Mouse (Mus musculus) MEL (cell line): ENCODE data around the gene Phgdh. TPM values are rescaled to one million over a fixed set of nuclear protein-coding genes. Genes with fewer than 3 reads are reported as not detected.
A peak's percentile ranks its signal among the peaks of the same experiment; 100 is the strongest.

Experiments
- DNase-seq: peaks from one replicate; pipeline ENCODE4 v3.0.0; 2011; ENCODE audit warnings: low read depth, low spot score
- H3K27ac ChIP-seq: 2 replicates; pipeline ENCODE4 v1.5.1; 2012; ENCODE audit warnings: low read depth, mild to moderate bottlenecking, control low read depth, low read length, moderate library complexity; ENCODE audit not compliant: control insufficient read depth
- H3K27me3 ChIP-seq, 2 experiments: fragments of 150-350 bp in 1 of 2; sonication (generic) in 1 of 2; 2 replicates each; pipeline ENCODE4 v1.6.1; 2012; ENCODE audit warnings: low read length in 2 of 2, mild to moderate bottlenecking in 2 of 2, improper control_type of control experiment in 1 of 2, moderate library complexity in 1 of 2; ENCODE audit not compliant: insufficient read depth in 2 of 2, control insufficient read depth in 1 of 2
- H3K36me3 ChIP-seq, 2 experiments: 2 replicates each; pipeline ENCODE4 v1.6.1; 2012 to 2014; ENCODE audit warnings: low read length in 2 of 2, improper control_type of control experiment in 1 of 2, inconsistent platforms in 1 of 2, mild to moderate bottlenecking in 1 of 2; ENCODE audit not compliant: insufficient read depth in 2 of 2, control insufficient read depth in 1 of 2
- H3K4me1 ChIP-seq, 2 experiments: fragments of 150-350 bp in 1 of 2; sonication (generic) in 1 of 2; 2 replicates each; pipeline ENCODE4 v1.6.1; 2012; ENCODE audit warnings: low read length in 2 of 2, improper control_type of control experiment in 1 of 2, mild to moderate bottlenecking in 1 of 2; ENCODE audit not compliant: insufficient read depth in 2 of 2, control insufficient read depth in 1 of 2
- H3K4me3 ChIP-seq, 2 experiments: fragments of 150-350 bp in 1 of 2; sonication (generic) in 1 of 2; 2 replicates each; pipeline ENCODE4 v1.5.1; 2012; ENCODE audit warnings: low read depth in 2 of 2, low read length in 2 of 2, mild to moderate bottlenecking in 2 of 2, moderate library complexity in 2 of 2, control low read depth in 1 of 2, improper control_type of control experiment in 1 of 2; ENCODE audit not compliant: control insufficient read depth in 1 of 2, insufficient read depth in 1 of 2
- H3K79me2 ChIP-seq: 2 replicates; pipeline ENCODE4 v1.6.1; 2012; ENCODE audit warnings: mild to moderate bottlenecking, low read length, moderate library complexity; ENCODE audit not compliant: control insufficient read depth, poor library complexity, insufficient read depth
- H3K9ac ChIP-seq: 2 replicates; pipeline ENCODE4 v1.6.1; 2012; ENCODE audit warnings: low read depth, mild to moderate bottlenecking, control low read depth, low read length, moderate library complexity; ENCODE audit not compliant: control insufficient read depth, poor library complexity, severe bottlenecking
- H3K9me3 ChIP-seq: fragments of 150-350 bp; sonication (generic); replicated peaks from 2 replicates; pipeline ENCODE4 v1.6.1; 2012; ENCODE audit warnings: mild to moderate bottlenecking, low read length, improper control_type of control experiment, moderate library complexity; ENCODE audit not compliant: insufficient read depth
- BHLHE40 ChIP-seq: IDR thresholded peaks from 2 replicates; pipeline ENCODE4 v1.6.1; 2012; ENCODE audit warnings: low read depth, mild to moderate bottlenecking, inconsistent platforms, low read length, improper control_type of control experiment, borderline replicate concordance
- CHD1 ChIP-seq: IDR thresholded peaks from 2 replicates; pipeline ENCODE4 v1.6.1; 2012; ENCODE audit warnings: low read depth, mild to moderate bottlenecking, inconsistent platforms, low read length, improper control_type of control experiment
- CTCF ChIP-seq, 3 experiments: IDR thresholded peaks in 2 of 3; conservative IDR thresholded peaks in 1 of 3; 2 replicates each; pipeline ENCODE4 v1.5.1; 2011 to 2012; ENCODE audit warnings: low read length in 3 of 3, low read depth in 2 of 3, mild to moderate bottlenecking in 2 of 3, improper control_type of control experiment in 1 of 3, inconsistent platforms in 1 of 3, mixed read lengths in 1 of 3, moderate library complexity in 1 of 3; ENCODE audit not compliant: control insufficient read depth in 1 of 3, insufficient read depth in 1 of 3, poor library complexity in 1 of 3, severe bottlenecking in 1 of 3
- E2F4 ChIP-seq: IDR thresholded peaks from 2 replicates; pipeline ENCODE4 v1.6.1; 2011; ENCODE audit warnings: low read depth, low read length, improper control_type of control experiment, borderline replicate concordance
- ELF1 ChIP-seq: IDR thresholded peaks from 2 replicates; pipeline ENCODE4 v1.6.1; 2014; ENCODE audit warnings: low read depth, mild to moderate bottlenecking, inconsistent platforms, low read length, improper control_type of control experiment, moderate library complexity
- EP300 ChIP-seq, 2 experiments: IDR thresholded peaks; 2 replicates each; pipeline ENCODE4 v1.6.1; 2011; ENCODE audit warnings: improper control_type of control experiment in 2 of 2, low read length in 2 of 2, low read depth in 1 of 2, mild to moderate bottlenecking in 1 of 2
- ETS1 ChIP-seq: IDR thresholded peaks from 2 replicates; pipeline ENCODE4 v1.6.1; 2012; ENCODE audit warnings: low read depth, mild to moderate bottlenecking, inconsistent platforms, low read length, improper control_type of control experiment, moderate library complexity
- GABPA ChIP-seq: IDR thresholded peaks from 2 replicates; pipeline ENCODE4 v1.6.1; 2012; ENCODE audit warnings: low read depth, mild to moderate bottlenecking, inconsistent platforms, low read length, improper control_type of control experiment, moderate library complexity
- GATA1 ChIP-seq: IDR thresholded peaks from 2 replicates; pipeline ENCODE4 v1.6.1; 2011; ENCODE audit warnings: low read depth, low read length, improper control_type of control experiment
- HCFC1 ChIP-seq: IDR thresholded peaks from 2 replicates; pipeline ENCODE4 v1.6.1; 2012; ENCODE audit warnings: low read depth, mild to moderate bottlenecking, inconsistent platforms, low read length, improper control_type of control experiment, moderate library complexity
- JUND ChIP-seq: IDR thresholded peaks from 2 replicates; pipeline ENCODE4 v1.6.1; 2011; ENCODE audit warnings: low read depth, mild to moderate bottlenecking, improper control_type of control experiment, low read length
- KAT2A ChIP-seq: conservative IDR thresholded peaks from 2 replicates; pipeline ENCODE4 v1.6.1; 2012; ENCODE audit warnings: low read depth, low read length, improper control_type of control experiment, inconsistent platforms
- MAFK ChIP-seq: IDR thresholded peaks from 2 replicates; pipeline ENCODE4 v1.6.1; 2011; ENCODE audit warnings: low read depth, mild to moderate bottlenecking, low read length, improper control_type of control experiment, borderline replicate concordance
- MAX ChIP-seq: IDR thresholded peaks from 2 replicates; pipeline ENCODE4 v1.6.1; 2011; ENCODE audit warnings: low read length, improper control_type of control experiment
- MAZ ChIP-seq: IDR thresholded peaks from 2 replicates; pipeline ENCODE4 v1.6.1; 2012; ENCODE audit warnings: low read depth, mild to moderate bottlenecking, inconsistent platforms, low read length, improper control_type of control experiment
- MEF2A ChIP-seq: IDR thresholded peaks from 2 replicates; pipeline ENCODE4 v1.6.1; 2014; ENCODE audit warnings: low read depth, mild to moderate bottlenecking, inconsistent platforms, low read length, improper control_type of control experiment; ENCODE audit not compliant: poor library complexity, insufficient replicate concordance, severe bottlenecking; ENCODE audit errors: extremely low read depth
- MXI1 ChIP-seq: IDR thresholded peaks from 2 replicates; pipeline ENCODE4 v1.6.1; 2011; ENCODE audit warnings: mild to moderate bottlenecking, low read depth, low read length, improper control_type of control experiment
- MYB ChIP-seq: IDR thresholded peaks from 2 replicates; pipeline ENCODE4 v1.6.1; 2011; ENCODE audit warnings: mild to moderate bottlenecking, low read depth, low read length, improper control_type of control experiment
- MYC ChIP-seq: IDR thresholded peaks from 2 replicates; pipeline ENCODE4 v1.6.1; 2011; ENCODE audit warnings: low read depth, mild to moderate bottlenecking, low read length, improper control_type of control experiment, moderate library complexity
- NELFE ChIP-seq: IDR thresholded peaks from 2 replicates; pipeline ENCODE4 v1.6.1; 2011; ENCODE audit warnings: low read depth, low read length, improper control_type of control experiment
- NRF1 ChIP-seq: IDR thresholded peaks from 2 replicates; pipeline ENCODE4 v1.6.1; 2014; ENCODE audit warnings: low read depth, mild to moderate bottlenecking, inconsistent platforms, low read length, improper control_type of control experiment, moderate library complexity; ENCODE audit not compliant: poor library complexity, insufficient read depth, severe bottlenecking
- POLR2A ChIP-seq, 2 experiments: IDR thresholded peaks; 2 replicates each; pipeline ENCODE4 v1.6.1; 2011 to 2012; ENCODE audit warnings: low read length in 2 of 2, mild to moderate bottlenecking in 2 of 2, control low read depth in 1 of 2, improper control_type of control experiment in 1 of 2, low read depth in 1 of 2, moderate library complexity in 1 of 2; ENCODE audit not compliant: control insufficient read depth in 1 of 2, insufficient read depth in 1 of 2, poor library complexity in 1 of 2
- POLR2AphosphoS2 ChIP-seq: IDR thresholded peaks from 2 replicates; pipeline ENCODE4 v1.6.1; 2011; ENCODE audit warnings: low read length, improper control_type of control experiment
- POLR2AphosphoS5 ChIP-seq: IDR thresholded peaks from 2 replicates; pipeline ENCODE4 v1.6.1; 2012; ENCODE audit warnings: low read depth, borderline replicate concordance, mild to moderate bottlenecking, inconsistent platforms, low read length, moderate library complexity, mixed read lengths
- RAD21 ChIP-seq: IDR thresholded peaks from 2 replicates; pipeline ENCODE4 v1.6.1; 2011; ENCODE audit warnings: mild to moderate bottlenecking, low read depth, low read length, improper control_type of control experiment
- RCOR1 ChIP-seq: IDR thresholded peaks from 2 replicates; pipeline ENCODE4 v1.6.1; 2012; ENCODE audit warnings: low read depth, mild to moderate bottlenecking, inconsistent platforms, low read length, improper control_type of control experiment
- SIN3A ChIP-seq: IDR thresholded peaks from 2 replicates; pipeline ENCODE4 v1.6.1; 2012; ENCODE audit warnings: low read length, improper control_type of control experiment, inconsistent platforms
- SMC3 ChIP-seq: IDR thresholded peaks from 2 replicates; pipeline ENCODE4 v1.6.1; 2011; ENCODE audit warnings: low read depth, low read length, improper control_type of control experiment
- TAL1 ChIP-seq: IDR thresholded peaks from 2 replicates; pipeline ENCODE4 v1.6.1; 2012; ENCODE audit warnings: mild to moderate bottlenecking, inconsistent platforms, low read length, moderate library complexity, mixed read lengths
- TBP ChIP-seq: IDR thresholded peaks from 2 replicates; pipeline ENCODE4 v1.8.0; 2011; ENCODE audit warnings: low read depth, low read length, improper control_type of control experiment
- TCF12 ChIP-seq: IDR thresholded peaks from 2 replicates; pipeline ENCODE4 v1.6.1; 2014; ENCODE audit warnings: low read depth, mild to moderate bottlenecking, inconsistent platforms, low read length, improper control_type of control experiment, moderate library complexity
- UBTF ChIP-seq: IDR thresholded peaks from 2 replicates; pipeline ENCODE4 v1.6.1; 2012; ENCODE audit warnings: low read depth, mild to moderate bottlenecking, inconsistent platforms, low read length, improper control_type of control experiment, moderate library complexity, borderline replicate concordance; ENCODE audit not compliant: insufficient read depth
- USF1 ChIP-seq: IDR thresholded peaks from 2 replicates; pipeline ENCODE4 v1.6.1; 2014; ENCODE audit warnings: low read depth, mild to moderate bottlenecking, inconsistent platforms, low read length, improper control_type of control experiment, moderate library complexity
- USF2 ChIP-seq, 2 experiments: IDR thresholded peaks; 2 replicates each; pipeline ENCODE4 v1.6.1; 2011 to 2012; ENCODE audit warnings: improper control_type of control experiment in 2 of 2, low read length in 2 of 2, borderline replicate concordance in 1 of 2, inconsistent platforms in 1 of 2, low read depth in 1 of 2, mild to moderate bottlenecking in 1 of 2; ENCODE audit not compliant: insufficient read depth in 1 of 2
- ZC3H11A ChIP-seq: IDR thresholded peaks from 2 replicates; pipeline ENCODE4 v1.6.1; 2012; ENCODE audit warnings: low read depth, mild to moderate bottlenecking, inconsistent platforms, low read length, improper control_type of control experiment
- ZKSCAN1 ChIP-seq: IDR thresholded peaks from 2 replicates; pipeline ENCODE4 v1.6.1; 2012; ENCODE audit warnings: low read depth, mild to moderate bottlenecking, inconsistent platforms, low read length, improper control_type of control experiment, moderate library complexity
- ZMIZ1 ChIP-seq: IDR thresholded peaks from 2 replicates; pipeline ENCODE4 v1.6.1; 2012; ENCODE audit warnings: low read depth, mild to moderate bottlenecking, inconsistent platforms, low read length, improper control_type of control experiment, moderate library complexity
- ZNF384 ChIP-seq: IDR thresholded peaks from 2 replicates; pipeline ENCODE4 v1.6.1; 2012; ENCODE audit warnings: low read depth, mild to moderate bottlenecking, inconsistent platforms, low read length, improper control_type of control experiment
- polyA plus RNA-seq, 2 experiments: library from polyadenylated mRNA; stranded (reverse) in 1 of 2; unstranded in 1 of 2; fragments of >175 nt in 1 of 2; fragments of >200 nt in 1 of 2; gene quantifications; 2 replicates each; pipeline versions ENCODE4 v1.2.1 to v1.2.4; 2012; ENCODE audit warnings: low replicate concordance in 2 of 2, low read depth in 1 of 2; ENCODE audit not compliant: insufficient read length in 2 of 2, insufficient read depth in 1 of 2, missing spikeins in 1 of 2
- total RNA-seq: library from RNA; depleted of rRNA; stranded (reverse); fragments of 300-350 nt; gene quantifications from 2 replicates; pipeline ENCODE4 v1.2.3, GENCODE M21; 2012

Phgdh gene
- total and polyA plus RNA-seq, 3 experiments, result 247 to 303 TPM; not detected in 1

- Histone ChIP-seq H3K9me3 (no peaks in the 10 kb centered on the region), H3K27ac (no peak overlapping the region; the same call in 1 of the 2 replicates), H3K79me2 (peaks cover 40% of the 10 kb centered on the region), H3K9ac (no peak overlapping the region), H3K27me3 (no peaks in the 10 kb centered on the region), H3K4me1 (peaks cover 7 to 35% of the 10 kb centered on the region in 2 experiments), H3K4me3 (no peak overlapping the region), H3K36me3 (peaks cover 7 to 28% of the 10 kb centered on the region in 2 experiments)
- DNase-seq, result peak; percentile 71
- no peak for TF ChIP-seq TAL1
- no peak for TF ChIP-seq E2F4
- 0 out of 2 replicates have a peak, but pooled peaks have one; percentile 16 for TF ChIP-seq TBP
- no peak for TF ChIP-seq NELFE
- no peak for TF ChIP-seq CTCF (IDR thresholded peaks at IDR 0.05 in 2 of 3, conservative IDR thresholded peaks at IDR 0.05 in 1 of 3; ENCODE audit: control insufficient read depth in 1 of 3, insufficient read depth in 1 of 3, low read depth in 2 of 3, low read length in 3 of 3, poor library complexity in 1 of 3, severe bottlenecking in 1 of 3)
- no peak for TF ChIP-seq MYB
- TF ChIP-seq MYC, result no peak
- TF ChIP-seq USF1, result no peak
- no peak for TF ChIP-seq SIN3A
- 0 out of 2 replicates have a peak, but pooled peaks have one; percentile 11 for TF ChIP-seq HCFC1
- no peak for TF ChIP-seq ZC3H11A
- no peak for TF ChIP-seq NRF1
- TF ChIP-seq MXI1, result no peak
- no peak for TF ChIP-seq ZMIZ1
- no peak for TF ChIP-seq USF2 (IDR thresholded peaks at IDR 0.05; ENCODE audit: borderline replicate concordance in 1 of 2, insufficient read depth in 1 of 2, low read depth in 1 of 2, low read length in 2 of 2)
- no peak for TF ChIP-seq ZNF384
- no peak for TF ChIP-seq MAX
- TF ChIP-seq ELF1, result no peak
- TF ChIP-seq POLR2AphosphoS2, result no peak
- TF ChIP-seq SMC3, result no peak
- no peak for TF ChIP-seq UBTF
- TF ChIP-seq KAT2A, result no peak
- no peak for TF ChIP-seq ZKSCAN1
- TF ChIP-seq EP300 (IDR thresholded peaks at IDR 0.05; ENCODE audit: low read depth in 1 of 2, low read length in 2 of 2), result peak in 1 of 2 experiments; percentile 30; a peak in 1 of 4 replicates
- TF ChIP-seq GATA1, result peak; percentile 49
- TF ChIP-seq MEF2A, result no peak
- TF ChIP-seq JUND, result no peak
- no peak for TF ChIP-seq GABPA
- no peak for TF ChIP-seq POLR2A (IDR thresholded peaks at IDR 0.05; ENCODE audit: control insufficient read depth in 1 of 2, insufficient read depth in 1 of 2, low read depth in 1 of 2, low read length in 2 of 2, poor library complexity in 1 of 2)
- no peak for TF ChIP-seq MAFK
- no peak for TF ChIP-seq RCOR1
- 0 out of 2 replicates have a peak, but pooled peaks have one; percentile 33 for TF ChIP-seq BHLHE40
- TF ChIP-seq ETS1, result no peak
- no peak for TF ChIP-seq RAD21
- no peak for TF ChIP-seq MAZ
- TF ChIP-seq CHD1, result no peak
- no peak for TF ChIP-seq POLR2AphosphoS5
- TF ChIP-seq TCF12, result no peak
Measured at GRCm38 (mm10) chr3:98335331-98335730, 4.5 kb downstream of the Phgdh start.
